Mouse (Mus musculus) ES-E14 (cell line): ENCODE data around the gene Gtf2ird2. TPM values are rescaled to one million over a fixed set of nuclear protein-coding genes. Genes with fewer than 3 reads are reported as not detected.

Source experiments
- DNase-seq: peaks from one replicate; pipeline ENCODE4 v3.0.0-alpha.2; 2013; ENCODE audit warnings: low read depth, low spot score
- H3K27ac ChIP-seq: 2 replicates; pipeline ENCODE4 v1.5.1; 2012; ENCODE audit warnings: low read depth, mild to moderate bottlenecking, low read length, moderate library complexity, mixed read lengths; ENCODE audit not compliant: poor library complexity, insufficient read depth, severe bottlenecking
- H3K36me3 ChIP-seq: 2 replicates; pipeline ENCODE4 v1.6.1; 2012; ENCODE audit warnings: mild to moderate bottlenecking, low read length, moderate library complexity, mixed read lengths; ENCODE audit not compliant: control insufficient read depth, poor library complexity, insufficient read depth, severe bottlenecking
- H3K4me1 ChIP-seq, 2 experiments: fragments of 150-350 bp in 1 of 2; sonication (generic) in 1 of 2; 2 replicates each; pipeline ENCODE4 v1.6.1; 2012; ENCODE audit warnings: low read length in 2 of 2, mild to moderate bottlenecking in 1 of 2, mixed read lengths in 1 of 2; ENCODE audit not compliant: control insufficient read depth in 2 of 2, insufficient read depth in 2 of 2, poor library complexity in 1 of 2
- H3K4me3 ChIP-seq, 2 experiments: fragments of 150-350 bp in 1 of 2; sonication (generic) in 1 of 2; 2 replicates each; pipeline ENCODE4 v1.5.1; 2012; ENCODE audit warnings: low read length in 2 of 2, low read depth in 1 of 2, mild to moderate bottlenecking in 1 of 2, mixed read lengths in 1 of 2; ENCODE audit not compliant: insufficient read depth in 1 of 2, poor library complexity in 1 of 2, severe bottlenecking in 1 of 2
- H3K9ac ChIP-seq: 2 replicates; pipeline ENCODE4 v1.6.1; 2012; ENCODE audit warnings: low read depth, mild to moderate bottlenecking, low read length, mixed read lengths; ENCODE audit not compliant: poor library complexity, insufficient read depth, severe bottlenecking
- H3K9me3 ChIP-seq: fragments of 150-350 bp; sonication (generic); 2 replicates; pipeline ENCODE4 v1.6.1; 2012; ENCODE audit warnings: low read depth, mild to moderate bottlenecking, low read length; ENCODE audit not compliant: control insufficient read depth, insufficient read depth
- CHD2 ChIP-seq: IDR thresholded peaks from 2 replicates; pipeline ENCODE4 v1.6.1; 2014; ENCODE audit warnings: mild to moderate bottlenecking, low read depth, low read length, inconsistent platforms
- HCFC1 ChIP-seq: IDR thresholded peaks from 2 replicates; pipeline ENCODE4 v1.6.1; 2012; ENCODE audit warnings: low read length, inconsistent platforms, borderline replicate concordance; ENCODE audit not compliant: insufficient read depth
- MAFK ChIP-seq: IDR thresholded peaks from 2 replicates; pipeline ENCODE4 v1.6.1; 2014; ENCODE audit warnings: mild to moderate bottlenecking, low read depth, low read length, inconsistent platforms; ENCODE audit not compliant: insufficient read depth
- ZC3H11A ChIP-seq: IDR thresholded peaks from 2 replicates; pipeline ENCODE4 v1.6.1; 2012; ENCODE audit warnings: low read depth, mild to moderate bottlenecking, inconsistent platforms, low read length, borderline replicate concordance
- ZNF384 ChIP-seq: IDR thresholded peaks from 2 replicates; pipeline ENCODE4 v1.6.1; 2012; ENCODE audit warnings: low read depth, low read length, inconsistent platforms
- in situ Hi-C, 2 experiments: fragments of 600-800 bp; cut with MboI; formaldehyde crosslinking; loops; one replicate each; pipeline ENCODE4 v1.15.1; 2025; ENCODE audit warnings: low sequenced_read_pairs in 2 of 2, inconsistent platforms in 1 of 2; ENCODE audit not compliant: unreplicated experiment in 2 of 2
- total RNA-seq: library from RNA; depleted of rRNA; stranded (reverse); fragments of 300-350 nt; gene quantifications from 2 replicates; pipeline ENCODE4 v1.2.3, GENCODE M21; 2012; rRNA removed

Gene Gtf2ird2
- total RNA-seq, 1 experiment = 2.3 TPM

- no peak for DNase-seq
- in situ Hi-C loops = no loop called here
- no peaks in the 10 kb centered on the region for H3K9me3 ChIP-seq
- H3K9ac ChIP-seq = no peak overlapping the region
- peaks cover 0 to 10% of the 10 kb centered on the region in 2 experiments; a peak in 3 of 4 replicates for H3K4me1 ChIP-seq
- no peak overlapping the region for H3K4me3 ChIP-seq
- TF ChIP-seq ZNF384 (no peak), MAFK (no peak), ZC3H11A (no peak), HCFC1 (no peak), CHD2 (no peak)
- H3K27ac ChIP-seq = no peak overlapping the region
- H3K36me3 ChIP-seq = peaks cover 50% of the 10 kb centered on the region
Measured at GRCm38 (mm10) chr5:134269751-134270150, 85.9 kb downstream of the Gtf2ird2 start.

GRCm38 (mm10) chr5:134270566-134270965 lies 86.7 kb downstream of the Gtf2ird2 start:
- TF ChIP-seq ZNF384 (no peak), HCFC1 (no peak), CHD2 (no peak), MAFK (no peak), ZC3H11A (no peak)
- no peak for DNase-seq
- H3K9me3 ChIP-seq = no peaks in the 10 kb centered on the region
- no peak overlapping the region for H3K27ac ChIP-seq
- H3K4me1 ChIP-seq = peaks cover 0 to 10% of the 10 kb centered on the region in 2 experiments; a peak in 3 of 4 replicates
- H3K9ac ChIP-seq = no peak overlapping the region
- in situ Hi-C loops = no loop called here
- peaks cover 49% of the 10 kb centered on the region for H3K36me3 ChIP-seq
- no peak overlapping the region for H3K4me3 ChIP-seq

DNA sequence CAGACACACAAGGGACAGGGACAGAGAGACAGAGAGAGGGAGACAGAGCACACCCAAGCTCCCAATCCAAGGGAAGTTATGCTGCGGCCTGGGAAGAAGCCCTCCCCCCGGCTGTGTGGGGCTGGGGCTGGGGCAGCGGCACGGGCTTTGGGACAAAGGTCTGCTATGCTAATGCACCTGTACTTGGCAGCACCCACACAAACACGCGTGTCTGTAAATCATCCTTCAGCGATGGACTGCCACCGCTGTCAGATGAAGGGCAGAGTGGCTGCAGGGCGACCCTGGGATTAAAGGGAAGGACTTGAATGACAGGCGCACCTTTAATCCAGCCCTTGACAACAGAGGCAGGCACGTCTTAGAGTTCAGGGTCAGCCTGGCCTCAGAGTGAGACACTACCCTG lies 87.6 kb downstream of the Gtf2ird2 start:
- Histone ChIP-seq H3K9ac (no peak overlapping the region), H3K36me3 (peaks cover 47% of the 10 kb centered on the region), H3K4me1 (peaks cover 4 to 11% of the 10 kb centered on the region in 2 experiments), H3K4me3 (no peak overlapping the region), H3K9me3 (no peaks in the 10 kb centered on the region), H3K27ac (no peak overlapping the region)
- in situ Hi-C loops = no loop called here
- no peak for DNase-seq
- TF ChIP-seq CHD2 = no peak
- no peak for TF ChIP-seq ZNF384
- TF ChIP-seq ZC3H11A = no peak
- TF ChIP-seq MAFK = no peak
- TF ChIP-seq HCFC1 = no peak

DNA sequence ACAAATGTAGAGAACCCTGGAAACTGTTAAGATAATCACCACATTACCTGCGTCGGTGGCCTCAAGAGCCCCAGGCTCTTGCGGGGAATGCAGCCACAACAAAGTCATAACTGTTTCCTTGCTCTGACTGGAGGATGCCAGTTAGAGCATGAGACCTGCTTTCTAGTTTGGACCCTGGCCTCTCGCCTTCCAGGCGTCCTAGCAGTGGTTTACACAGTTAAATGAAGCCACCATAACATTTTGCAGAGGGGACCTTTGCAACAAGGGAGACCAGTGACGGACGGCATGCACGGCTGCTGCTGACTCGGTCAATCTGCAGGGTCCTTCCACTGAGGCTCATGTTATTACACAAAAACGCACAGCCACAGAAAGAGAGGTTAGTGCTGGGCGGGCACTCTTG lies 88.9 kb downstream of the Gtf2ird2 start:
- in situ Hi-C loops = no loop called here
- Histone ChIP-seq H3K36me3 (peaks cover 47% of the 10 kb centered on the region), H3K27ac (no peak overlapping the region), H3K4me1 (peaks cover 5 to 14% of the 10 kb centered on the region in 2 experiments), H3K4me3 (no peak overlapping the region), H3K9ac (no peak overlapping the region), H3K9me3 (no peaks in the 10 kb centered on the region)
- TF ChIP-seq CHD2 (no peak), ZC3H11A (no peak), ZNF384 (no peak), HCFC1 (no peak), MAFK (no peak)
- DNase-seq = no peak

DNA sequence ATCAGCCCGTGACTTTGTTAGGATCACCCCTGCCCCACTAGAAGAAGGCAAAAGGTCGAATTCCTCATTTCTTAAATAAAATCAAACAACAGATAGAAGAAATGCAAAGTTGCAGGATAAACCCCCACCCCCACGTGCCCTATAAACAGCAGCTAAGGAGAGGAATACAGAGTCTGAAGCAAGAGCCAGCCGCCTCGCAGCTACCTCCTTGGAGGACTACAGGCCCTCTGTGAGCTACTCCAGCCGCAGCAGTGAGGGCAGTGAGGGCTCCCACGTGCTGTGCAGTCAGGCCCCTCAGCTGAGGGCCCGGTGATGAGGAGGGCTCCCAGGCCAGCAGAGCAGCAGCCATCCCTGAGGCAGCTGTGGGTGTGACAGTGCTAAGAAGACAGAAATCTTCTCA lies 89.9 kb downstream of the Gtf2ird2 start:
- Histone ChIP-seq H3K9me3 (no peaks in the 10 kb centered on the region), H3K4me1 (peaks cover 8 to 17% of the 10 kb centered on the region in 2 experiments), H3K27ac (no peak overlapping the region; the same call in 1 of the 2 replicates), H3K4me3 (no peak overlapping the region), H3K36me3 (peaks cover 48% of the 10 kb centered on the region), H3K9ac (no peak overlapping the region)
- TF ChIP-seq ZNF384 (no peak), ZC3H11A (no peak), CHD2 (no peak), MAFK (no peak), HCFC1 (no peak)
- DNase-seq = no peak
- in situ Hi-C loops = no loop called here

Other genes with a start within 250 kb of the Gtf2ird2 start
- 1.6 and 2.2 TPM in 2 replicates for gene Castor2, start 84.3 kb upstream of the Gtf2ird2 start, total RNA-seq
- gene Rcc1l, start 7.2 kb upstream of the Gtf2ird2 start, total RNA-seq = 26.0 and 30.9 TPM in 2 replicates
- gene Ncf1, start 45.6 kb downstream of the Gtf2ird2 start, total RNA-seq = 0.16 and 0.67 TPM in 2 replicates
- 64.3 and 81.0 TPM in 2 replicates for gene Gtf2i, start 130.7 kb downstream of the Gtf2ird2 start, total RNA-seq